Mouse (Mus musculus): Measurements from ENCODE around the gene Tshb. TPM values are rescaled to one million over a fixed set of nuclear protein-coding genes. Genes with fewer than 3 reads are reported as not detected.

The Tshb gene
- total RNA-seq (2017) = 0.47 and 0.74 TPM in 2 replicates

DNA sequence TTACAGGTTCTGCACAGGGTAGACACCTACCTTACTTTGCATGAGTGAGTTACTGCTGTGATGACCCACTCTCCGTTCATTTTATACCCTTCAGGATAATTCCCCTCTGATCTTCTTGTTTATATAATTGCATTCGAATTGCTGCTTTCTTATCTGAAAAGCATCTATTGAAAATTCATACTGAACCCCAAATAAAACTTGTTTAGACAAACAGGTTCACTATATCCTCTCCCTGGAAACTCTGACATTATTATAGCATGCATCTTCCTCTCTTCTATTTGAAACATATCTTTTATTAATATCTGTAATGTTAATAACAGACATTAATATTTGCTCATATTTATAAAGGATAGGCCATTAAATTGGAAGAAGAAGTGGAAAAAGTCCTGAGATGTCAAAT is at the start of gene Tshb:
Tshb (minus strand) TSS at position 101 of the 400 bp plus-strand sequence.
- ATAC-seq (ENCODE audit: extremely low read depth, insufficient number of reproducible peaks, low FRiP score, poor library complexity, severe bottlenecking) = no peak

DNA sequence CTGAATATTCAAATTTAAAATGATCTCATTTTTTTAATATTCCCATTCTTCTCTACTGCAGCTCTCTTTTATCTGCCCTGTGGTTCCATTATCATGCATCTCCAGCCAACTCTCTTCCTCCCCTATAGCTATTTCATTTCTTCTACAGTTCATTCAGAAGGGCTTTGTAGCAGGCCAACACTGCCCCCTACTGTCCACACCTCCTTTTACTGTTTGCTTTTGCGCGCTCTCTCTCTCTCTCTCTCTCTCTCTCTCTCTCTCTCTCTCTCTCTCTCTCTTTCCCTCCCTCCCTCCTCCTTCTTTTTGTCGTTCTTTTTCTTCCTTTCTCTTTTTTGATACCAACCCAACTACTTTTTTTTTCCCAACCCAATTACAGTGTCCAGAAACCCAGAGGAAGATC is 21.4 kb upstream of the Tshb start:
- ATAC-seq (ENCODE audit: extremely low read depth, insufficient number of reproducible peaks, low FRiP score, poor library complexity, severe bottlenecking) = peak; percentile 91

DNA sequence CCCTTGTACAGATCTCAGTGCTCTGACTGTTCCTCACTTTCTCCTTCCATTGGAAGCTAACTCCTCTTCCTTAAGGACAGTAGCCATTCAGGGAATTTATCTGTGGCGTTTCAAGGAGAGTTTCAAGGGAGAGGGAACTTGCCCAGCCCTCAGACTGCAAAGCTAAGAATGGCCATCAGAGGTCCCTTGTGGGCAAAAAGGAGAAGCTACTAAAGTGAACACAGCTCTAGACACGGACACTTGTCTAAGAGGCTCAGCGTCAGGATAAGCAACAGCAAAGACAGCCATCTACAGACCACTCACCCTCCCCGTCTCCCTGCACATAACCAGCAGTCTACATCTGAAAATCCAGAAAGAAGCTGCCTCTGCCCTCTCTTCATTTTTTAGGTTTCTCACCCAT is 4.9 kb upstream of the Tshb start:
- peak; percentile 64 for ATAC-seq (ENCODE audit: extremely low read depth, insufficient number of reproducible peaks, low FRiP score, poor library complexity, severe bottlenecking)

DNA sequence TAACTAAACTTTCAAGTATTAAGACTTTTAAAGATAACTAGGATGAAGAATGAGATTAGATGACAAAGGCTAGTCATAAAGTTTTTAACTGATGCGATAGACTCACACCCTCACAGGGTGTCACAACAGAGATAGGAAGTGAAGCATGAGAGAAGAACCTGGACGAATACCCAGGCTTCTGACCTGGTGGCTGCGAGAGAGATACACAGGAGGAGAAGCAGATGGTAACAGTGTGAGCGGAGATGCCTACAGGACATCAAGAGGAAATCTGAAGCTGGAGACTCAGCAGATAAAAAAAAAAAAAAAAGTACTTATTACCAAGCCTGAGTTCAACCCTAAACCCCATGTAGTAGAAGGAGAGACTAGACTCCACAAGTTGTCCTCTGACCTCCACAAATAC is 9.5 kb downstream of the Tshb start:
- ATAC-seq (ENCODE audit: extremely low read depth, insufficient number of reproducible peaks, low FRiP score, poor library complexity, severe bottlenecking) = no peak

DNA sequence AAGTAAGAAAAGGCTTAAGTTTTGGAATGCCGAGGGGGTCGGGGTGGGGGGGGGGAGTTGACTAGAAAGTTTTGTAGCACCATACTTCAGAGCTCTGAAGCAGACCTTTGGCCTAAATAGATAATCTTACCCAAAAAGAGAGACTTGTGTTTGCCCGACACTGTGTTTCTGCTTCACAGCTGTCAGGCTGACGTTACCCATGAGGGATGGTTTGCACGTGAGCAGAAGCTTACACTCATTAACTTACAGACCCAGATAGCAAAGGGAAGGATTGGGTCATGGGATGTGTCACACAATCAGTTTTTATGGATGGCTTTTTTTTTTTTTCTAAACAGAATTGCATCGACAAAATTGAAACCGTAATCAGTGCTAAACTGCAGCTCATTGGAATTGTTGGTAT is 17.7 kb downstream of the Tshb start:
- no peak for ATAC-seq (ENCODE audit: extremely low read depth, insufficient number of reproducible peaks, low FRiP score, poor library complexity, severe bottlenecking)

DNA sequence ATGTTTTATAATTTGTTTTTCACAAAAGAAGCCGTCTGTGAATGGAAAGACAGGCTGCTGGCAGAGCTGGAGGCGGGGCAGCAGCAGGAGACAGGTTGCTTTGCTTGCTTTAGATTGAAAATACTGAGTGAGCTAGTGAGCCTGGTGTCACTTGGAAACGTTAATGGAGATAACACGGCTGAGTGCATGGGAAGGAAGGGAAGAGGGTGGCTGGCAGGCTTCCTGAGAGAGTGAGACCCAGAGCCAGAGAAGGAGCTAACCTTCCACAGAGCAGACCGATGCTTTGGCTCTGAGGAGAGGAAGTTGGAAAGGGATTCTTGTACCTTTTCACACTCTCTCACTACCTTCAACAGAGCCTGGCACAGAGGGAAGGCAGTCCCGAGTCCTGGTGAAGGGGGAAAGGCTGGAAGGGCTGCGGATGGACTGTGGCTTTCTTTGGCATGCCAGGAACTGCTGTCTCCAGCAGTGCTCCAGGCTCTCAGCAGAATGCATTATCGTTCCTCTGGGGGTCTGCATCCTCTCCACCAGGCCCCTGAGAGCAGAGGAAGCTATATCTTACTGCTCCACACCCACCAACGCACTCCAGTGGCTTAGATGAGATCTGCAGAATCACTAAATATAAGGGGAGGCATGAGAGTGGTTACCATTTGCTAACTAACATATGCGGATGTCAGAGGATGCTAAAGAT is 18.7 kb downstream of the Tshb start:
- no peak for ATAC-seq (ENCODE audit: extremely low read depth, insufficient number of reproducible peaks, low FRiP score, poor library complexity, severe bottlenecking)

DNA sequence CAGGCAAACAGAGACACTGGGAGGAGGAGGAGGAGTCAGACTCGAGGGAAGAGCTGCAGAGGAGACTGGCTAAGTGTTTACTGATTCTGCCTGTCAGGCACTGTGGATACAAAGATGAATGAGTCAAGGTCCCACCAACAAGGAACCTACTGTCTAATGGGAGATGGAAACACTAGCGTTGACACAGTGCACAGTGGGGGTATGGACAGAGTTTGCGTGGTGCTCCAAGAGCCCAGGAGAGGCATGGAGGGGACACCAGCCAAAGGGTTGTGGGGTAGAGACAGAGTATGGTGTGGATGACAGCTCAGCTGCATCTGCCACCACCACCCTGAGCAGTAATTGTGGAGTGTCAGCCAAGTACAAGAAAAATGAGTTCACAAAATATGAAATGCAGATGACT is 20.1 kb downstream of the Tshb start:
- ATAC-seq (ENCODE audit: extremely low read depth, insufficient number of reproducible peaks, low FRiP score, poor library complexity, severe bottlenecking) = no peak

DNA sequence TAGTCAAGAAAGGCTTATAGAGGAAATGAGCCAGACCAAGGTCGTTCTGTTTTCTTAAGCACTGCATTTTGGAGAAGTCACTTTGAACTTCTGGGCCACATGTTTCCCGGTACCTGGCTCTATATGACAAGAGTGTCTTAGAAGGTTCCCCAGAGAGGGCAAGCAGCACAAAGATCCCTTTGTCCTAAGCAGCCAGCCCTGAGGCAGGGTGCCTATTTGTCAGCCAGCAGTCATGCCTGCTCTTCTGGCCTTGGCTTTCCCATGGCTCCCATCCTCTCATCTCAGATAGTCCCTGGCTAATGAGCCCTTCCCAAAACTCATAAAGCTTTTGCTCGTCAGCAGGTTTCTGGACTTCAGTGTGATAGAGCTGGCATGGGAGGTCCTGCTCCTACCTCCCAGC is 22.3 kb downstream of the Tshb start:
- no peak for ATAC-seq (ENCODE audit: extremely low read depth, insufficient number of reproducible peaks, low FRiP score, poor library complexity, severe bottlenecking)

DNA sequence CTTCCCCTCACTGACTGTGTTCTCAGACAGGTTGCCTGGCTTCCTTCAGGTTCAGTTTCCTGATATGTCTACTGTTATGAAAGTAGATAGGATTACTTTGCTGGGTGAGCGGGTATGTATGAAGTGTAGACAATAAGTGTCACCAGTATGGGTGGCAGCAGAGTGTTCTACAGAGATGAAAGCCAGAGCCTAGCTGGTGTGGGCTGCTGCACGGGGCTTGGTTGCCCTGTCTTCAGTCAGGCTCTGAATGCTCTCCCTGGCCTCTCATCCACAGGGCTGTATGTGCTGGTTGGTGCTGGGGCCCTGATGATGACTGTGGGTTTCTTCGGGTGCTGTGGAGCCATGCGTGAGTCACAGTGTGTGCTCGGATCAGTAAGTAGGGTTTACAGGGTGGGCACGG is 25.5 kb downstream of the Tshb start:
- no peak for ATAC-seq (ENCODE audit: extremely low read depth, insufficient number of reproducible peaks, low FRiP score, poor library complexity, severe bottlenecking)

DNA sequence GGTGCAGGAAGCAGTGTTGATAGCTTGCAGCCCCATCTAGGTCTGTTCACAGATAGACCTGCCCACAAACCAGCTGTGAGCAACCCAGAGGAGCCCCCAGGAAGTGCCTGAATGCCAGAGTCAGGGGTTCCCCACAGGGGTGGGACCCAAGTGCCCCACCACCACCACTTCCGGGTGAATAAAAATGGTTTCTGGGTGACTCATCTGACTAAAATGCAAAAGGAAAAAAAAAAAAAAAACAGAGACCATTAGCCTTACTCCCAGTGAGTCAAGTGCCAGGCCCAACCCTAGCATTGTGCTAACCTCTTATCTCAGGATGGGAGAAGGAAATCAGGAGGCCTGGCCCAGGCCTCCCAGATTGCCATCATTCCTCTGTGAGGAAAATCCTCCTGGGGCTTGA is 26.7 kb downstream of the Tshb start:
- ATAC-seq (ENCODE audit: extremely low read depth, insufficient number of reproducible peaks, low FRiP score, poor library complexity, severe bottlenecking) = peak; percentile 44; the same call in 1 of the 2 replicates

DNA sequence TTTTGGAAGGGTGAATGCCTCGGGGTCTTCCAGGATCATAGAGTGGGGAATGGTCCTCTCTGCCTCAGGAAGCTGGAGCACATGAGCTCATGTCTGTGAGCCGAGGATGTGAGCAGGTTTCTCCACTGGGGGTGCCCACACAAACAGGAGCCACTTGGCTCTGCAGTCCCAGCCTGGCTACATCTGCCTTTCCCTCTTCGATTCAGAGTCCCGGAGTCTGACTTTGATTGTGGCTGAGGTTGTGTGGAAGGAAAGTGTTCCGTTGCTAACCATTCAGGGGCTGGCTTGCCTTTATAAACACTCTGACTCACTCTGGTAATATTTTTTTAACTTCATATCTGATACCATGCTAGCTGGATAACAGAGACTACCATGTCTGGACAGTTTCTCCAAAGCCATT is 30.1 kb downstream of the Tshb start:
- ATAC-seq (ENCODE audit: extremely low read depth, insufficient number of reproducible peaks, low FRiP score, poor library complexity, severe bottlenecking) = no peak

DNA sequence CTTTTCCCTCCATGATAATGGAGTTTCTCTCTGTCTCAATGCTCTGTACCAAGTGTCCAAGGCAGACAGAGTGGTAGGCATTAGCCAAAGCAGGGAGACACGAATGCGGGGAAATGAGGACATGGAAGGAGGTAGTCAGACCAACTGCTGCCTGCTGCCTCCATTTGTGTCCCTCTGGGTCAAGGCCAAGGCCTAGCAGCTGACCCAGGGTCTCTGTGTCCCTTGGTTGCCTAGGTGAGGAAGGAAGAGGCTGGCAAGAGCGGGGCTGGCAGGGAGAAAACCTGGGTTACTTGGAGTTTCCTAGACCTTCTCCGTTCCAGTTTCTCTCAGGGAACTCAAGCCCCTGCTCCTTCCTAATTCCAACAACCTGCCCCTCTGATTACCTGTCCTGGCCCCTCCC is 30.5 kb downstream of the Tshb start:
- ATAC-seq (ENCODE audit: extremely low read depth, insufficient number of reproducible peaks, low FRiP score, poor library complexity, severe bottlenecking) = no peak

DNA sequence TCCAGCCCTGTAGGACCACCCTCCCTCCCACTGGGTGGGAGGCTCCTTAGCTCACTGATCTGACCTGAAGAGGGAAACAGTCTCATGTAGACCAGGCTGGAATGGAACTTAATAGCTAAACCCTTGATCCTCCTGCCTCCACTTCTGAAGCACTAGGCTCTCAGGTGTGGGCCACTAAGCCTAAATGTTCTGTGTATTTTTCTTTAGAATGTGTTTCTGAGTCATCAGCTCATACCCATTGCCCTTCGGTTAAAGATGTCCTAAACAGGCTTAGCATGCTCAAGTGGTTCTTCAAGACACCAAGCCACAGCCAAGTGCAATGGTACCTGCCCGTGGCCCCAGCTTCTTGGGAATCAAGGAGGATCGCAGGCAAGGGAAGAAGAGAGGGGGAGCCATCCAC is 31.0 kb downstream of the Tshb start:
- ATAC-seq (ENCODE audit: extremely low read depth, insufficient number of reproducible peaks, low FRiP score, poor library complexity, severe bottlenecking) = no peak

DNA sequence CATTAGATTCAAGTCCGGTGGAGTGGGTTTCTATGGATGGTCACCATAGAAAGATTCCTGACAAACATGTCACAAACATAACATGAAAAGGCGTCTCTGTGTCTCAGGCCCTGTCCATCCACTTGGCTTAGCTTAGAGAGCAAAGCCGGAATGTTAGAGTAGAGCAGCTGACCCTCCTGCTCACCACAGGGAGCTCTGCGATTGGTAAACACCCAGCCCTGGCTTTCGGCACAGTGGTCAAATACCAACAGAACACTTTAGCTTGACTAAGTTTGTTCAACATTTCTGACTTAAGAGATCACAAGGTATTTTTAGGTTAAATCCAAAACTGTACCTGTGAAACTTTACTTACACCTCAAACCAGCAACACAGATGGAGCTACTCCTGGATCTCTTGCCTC is 31.4 kb downstream of the Tshb start:
- no peak for ATAC-seq (ENCODE audit: extremely low read depth, insufficient number of reproducible peaks, low FRiP score, poor library complexity, severe bottlenecking)

DNA sequence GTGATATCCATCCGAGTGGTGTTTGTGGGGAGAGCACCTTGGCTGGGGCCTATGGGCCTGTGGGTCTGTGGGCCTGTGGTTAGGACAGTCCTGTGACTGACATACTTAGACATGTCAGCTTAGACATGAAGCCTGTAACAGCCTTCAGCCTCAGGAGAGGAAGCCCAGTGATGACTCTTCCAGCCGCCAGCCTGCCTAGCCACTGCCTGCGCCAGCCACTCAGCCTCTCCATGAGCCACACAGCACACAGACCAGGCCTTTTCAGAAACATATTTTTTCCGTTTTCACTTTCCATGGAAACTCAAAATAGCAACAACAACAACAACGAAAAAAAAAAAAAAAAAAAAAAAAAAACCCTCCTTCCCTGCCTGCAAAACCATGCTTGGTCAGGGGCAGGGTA is 33.8 kb downstream of the Tshb start:
- no peak for ATAC-seq (ENCODE audit: extremely low read depth, insufficient number of reproducible peaks, low FRiP score, poor library complexity, severe bottlenecking)

DNA sequence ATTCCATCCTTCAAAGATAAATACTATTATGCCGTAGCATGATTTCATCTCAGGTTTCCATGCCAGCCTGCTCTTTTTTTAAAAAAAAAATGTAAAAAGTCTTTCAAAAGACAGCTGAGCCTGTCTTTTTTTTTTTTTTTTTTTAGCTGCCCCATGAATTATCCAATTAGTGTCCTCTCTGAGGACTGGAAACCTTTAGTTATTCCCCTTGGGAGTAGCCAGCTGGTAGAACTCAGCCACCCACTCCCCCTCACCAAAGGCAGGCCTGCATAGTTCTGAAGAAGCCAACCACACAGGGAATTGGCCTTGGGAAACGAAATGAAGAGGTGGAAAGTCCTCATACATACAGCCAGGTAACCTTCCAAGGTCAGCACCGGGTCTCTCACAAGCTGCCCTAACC is 34.5 kb downstream of the Tshb start:
- ATAC-seq (ENCODE audit: extremely low read depth, insufficient number of reproducible peaks, low FRiP score, poor library complexity, severe bottlenecking) = no peak

DNA sequence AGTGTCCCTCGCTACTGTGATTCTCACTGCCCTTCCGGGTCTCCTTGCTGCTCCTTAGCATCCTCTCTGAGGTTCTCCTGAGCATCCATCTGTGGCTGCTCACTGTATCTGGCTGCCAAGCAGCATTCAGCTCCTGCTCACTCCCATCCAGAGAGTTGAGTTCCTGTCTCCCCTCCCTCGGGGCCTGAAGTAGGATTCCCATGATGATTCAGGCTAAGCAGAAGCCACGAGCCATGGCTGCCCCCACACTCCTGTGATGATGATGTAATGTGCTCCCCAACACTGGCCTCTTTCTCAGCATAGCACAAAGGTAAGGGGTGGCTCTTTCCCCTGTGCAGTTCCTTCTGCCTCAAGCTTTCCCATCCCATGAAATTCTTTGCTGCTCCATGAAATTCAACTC is 36.3 kb downstream of the Tshb start:
- no peak for ATAC-seq (ENCODE audit: extremely low read depth, insufficient number of reproducible peaks, low FRiP score, poor library complexity, severe bottlenecking)

DNA sequence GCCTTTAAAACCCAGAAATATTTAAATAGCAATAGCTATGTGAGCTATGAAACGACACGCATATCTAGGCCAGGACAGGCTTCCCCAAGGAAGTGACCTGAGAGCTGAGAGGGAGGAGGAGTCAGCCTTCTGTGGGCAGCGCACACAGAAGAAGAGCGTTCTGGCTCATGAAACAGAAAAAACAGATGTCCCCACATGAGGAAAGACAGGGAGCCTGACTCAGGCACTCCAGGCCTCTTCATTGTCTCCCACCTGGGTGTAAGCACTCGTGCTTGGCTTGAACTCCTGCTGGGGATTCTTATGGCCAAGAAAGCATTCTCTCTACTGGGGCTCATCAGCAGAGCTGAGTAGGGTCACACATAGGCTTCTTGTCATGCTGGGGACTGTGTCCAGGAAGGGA is 37.9 kb downstream of the Tshb start:
- ATAC-seq (ENCODE audit: extremely low read depth, insufficient number of reproducible peaks, low FRiP score, poor library complexity, severe bottlenecking) = no peak

DNA sequence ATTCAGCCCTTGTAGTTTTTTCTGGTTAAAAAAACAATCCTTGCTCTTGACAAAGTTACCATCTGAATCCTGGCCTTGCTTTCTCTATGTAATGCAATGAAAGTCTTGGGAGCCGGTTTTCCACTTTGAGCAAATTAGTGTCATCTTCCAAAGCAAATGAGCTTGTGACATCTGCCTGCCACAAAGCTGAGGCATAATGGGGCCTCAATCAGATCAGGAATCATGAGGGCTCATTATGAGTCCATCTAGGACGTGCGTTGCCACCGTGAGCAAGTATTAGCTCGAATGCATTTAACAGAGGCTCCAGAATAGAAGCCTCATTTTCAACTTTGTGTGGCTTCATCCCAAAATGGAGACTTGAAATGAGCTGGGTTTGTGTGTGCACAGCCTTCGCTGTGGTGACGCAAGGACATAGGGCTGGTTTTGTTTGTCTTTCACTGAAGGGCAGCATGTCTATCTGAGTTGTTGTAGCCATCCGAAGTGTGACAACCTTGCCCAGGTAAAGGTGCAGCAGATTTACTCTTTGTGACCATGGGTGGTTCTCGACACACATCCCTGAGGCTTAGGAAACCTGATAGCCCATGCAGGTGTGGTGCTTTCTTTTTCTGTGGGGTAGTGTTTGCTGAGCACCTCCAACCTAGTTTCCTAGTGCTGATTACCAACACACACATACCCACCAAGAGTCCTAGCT is 38.6 kb downstream of the Tshb start:
- no peak for ATAC-seq (ENCODE audit: extremely low read depth, insufficient number of reproducible peaks, low FRiP score, poor library complexity, severe bottlenecking)

DNA sequence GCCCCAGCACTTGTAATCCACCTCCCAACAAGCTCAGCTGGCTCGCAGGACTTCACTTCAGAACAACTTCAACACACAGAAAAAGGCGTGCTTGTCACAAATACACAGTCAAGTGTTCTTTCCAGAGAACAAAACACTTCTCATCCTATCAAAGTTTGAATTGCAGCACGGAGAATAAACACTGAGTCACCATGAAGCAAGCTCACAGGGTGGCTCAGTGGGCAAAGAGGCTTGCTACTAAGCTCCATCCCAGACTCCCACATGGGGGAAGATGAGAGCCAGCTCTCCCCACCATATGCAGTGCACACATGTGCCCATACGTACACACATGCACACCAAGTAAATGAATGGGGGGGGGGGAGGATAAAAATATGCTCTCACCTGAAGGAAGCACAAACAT is 39.3 kb downstream of the Tshb start:
- ATAC-seq (ENCODE audit: extremely low read depth, insufficient number of reproducible peaks, low FRiP score, poor library complexity, severe bottlenecking) = no peak

DNA sequence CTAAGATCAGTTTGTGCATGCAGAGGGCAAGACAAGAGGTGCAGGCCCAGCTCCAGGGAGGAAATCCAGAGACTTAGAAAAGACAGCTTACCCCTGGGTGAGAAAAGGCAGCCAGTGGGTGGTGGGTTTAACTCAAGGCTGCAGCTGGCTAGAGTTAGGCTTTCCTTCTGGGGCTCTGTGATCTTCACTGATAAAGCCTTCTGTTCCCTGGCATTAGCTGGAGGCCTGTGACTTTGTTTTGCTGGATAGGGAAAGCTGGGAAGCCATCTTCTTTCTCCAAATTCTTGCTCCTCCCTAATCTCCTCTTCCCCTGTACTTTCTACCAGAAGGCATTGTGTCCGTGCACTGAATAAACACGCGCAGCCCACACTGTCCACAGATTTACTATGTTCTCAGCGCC is 39.8 kb downstream of the Tshb start:
- no peak for ATAC-seq (ENCODE audit: extremely low read depth, insufficient number of reproducible peaks, low FRiP score, poor library complexity, severe bottlenecking)
